Mouse (Mus musculus) heart, adult 2 months (tissue): ENCODE results near the gene Sema4f. TPM values are rescaled to one million over a fixed set of nuclear protein-coding genes. Genes with fewer than 3 reads are reported as not detected.

Source experiments
- DNase-seq, 2 experiments: peaks; one replicate each; pipeline ENCODE4 v3.0.0; 2021
- H3K27ac ChIP-seq: fragments of 200-600 bp; 2 replicates; pipeline ENCODE4 v1.8.1; 2022
- H3K27me3 ChIP-seq: fragments of 200-500 bp; 2 replicates; pipeline ENCODE4 v1.6.1; 2012; ENCODE audit warnings: mild to moderate bottlenecking, low read length, inconsistent platforms, mixed read lengths; ENCODE audit not compliant: control insufficient read depth, insufficient read depth
- H3K36me3 ChIP-seq: fragments of 200-500 bp; 2 replicates; pipeline ENCODE4 v1.6.1; 2012; ENCODE audit warnings: low read length, inconsistent platforms; ENCODE audit not compliant: control insufficient read depth, insufficient read depth
- H3K4me1 ChIP-seq: fragments of 200-500 bp; 2 replicates; pipeline ENCODE4 v1.6.1; 2011; ENCODE audit warnings: low read length; ENCODE audit not compliant: control insufficient read depth, insufficient read depth
- H3K4me3 ChIP-seq: fragments of 200-600 bp; 2 replicates; pipeline ENCODE4 v1.8.1; 2022
- H3K79me2 ChIP-seq: fragments of 200-500 bp; replicated peaks from 2 replicates; pipeline ENCODE4 v1.6.1; 2012; ENCODE audit warnings: mild to moderate bottlenecking, inconsistent platforms, low read length, moderate library complexity, mixed read lengths; ENCODE audit not compliant: control insufficient read depth, insufficient read depth
- H3K9ac ChIP-seq: fragments of 200-500 bp; 2 replicates; pipeline ENCODE4 v1.6.1; 2012; ENCODE audit warnings: low read depth, mild to moderate bottlenecking, control low read depth, inconsistent platforms, low read length, mixed read lengths
- CTCF ChIP-seq: fragments of 200-600 bp; IDR thresholded peaks from 2 replicates; pipeline ENCODE4 v1.8.1; 2022; ENCODE audit warnings: antibody characterized with exemption, mild to moderate bottlenecking, moderate library complexity
- EP300 ChIP-seq: fragments of 200-500 bp; IDR thresholded peaks from 2 replicates; pipeline ENCODE4 v1.6.1; 2011; ENCODE audit warnings: low read depth, low read length, control low read depth; ENCODE audit not compliant: insufficient read depth
- POLR2A ChIP-seq: fragments of 200-500 bp; IDR thresholded peaks from 2 replicates; pipeline ENCODE4 v1.6.1; 2011; ENCODE audit warnings: mild to moderate bottlenecking, low read depth, low read length, control low read depth; ENCODE audit not compliant: insufficient read depth
- WGBS: fragments of 180-500 bp; shearing (Covaris S2); methylation state at CpG from one replicate; pipeline ENCODE4 v1.1.7; 2018; 5-methylcytosine and 5-hydroxymethylcytosine counted together
- intact Hi-C: fragments of 180-260 bp; cut with DNase I; formaldehyde crosslinking; loops from one replicate; pipeline ENCODE4 v1.15.1; 2025
- polyA plus RNA-seq: library from polyadenylated mRNA; depleted of rRNA; stranded (reverse); fragments of >200 nt; gene quantifications from 2 replicates; pipeline ENCODE4 v1.2.3, GENCODE M21; 2012
- total RNA-seq, 2 experiments: library from RNA; stranded (reverse); gene quantifications; 2 replicates each; pipeline ENCODE4 v1.2.3; 2021

The Sema4f gene
- total and polyA plus RNA-seq, 3 experiments: 0.13 to 0.37 (median 0.18) TPM

DNA sequence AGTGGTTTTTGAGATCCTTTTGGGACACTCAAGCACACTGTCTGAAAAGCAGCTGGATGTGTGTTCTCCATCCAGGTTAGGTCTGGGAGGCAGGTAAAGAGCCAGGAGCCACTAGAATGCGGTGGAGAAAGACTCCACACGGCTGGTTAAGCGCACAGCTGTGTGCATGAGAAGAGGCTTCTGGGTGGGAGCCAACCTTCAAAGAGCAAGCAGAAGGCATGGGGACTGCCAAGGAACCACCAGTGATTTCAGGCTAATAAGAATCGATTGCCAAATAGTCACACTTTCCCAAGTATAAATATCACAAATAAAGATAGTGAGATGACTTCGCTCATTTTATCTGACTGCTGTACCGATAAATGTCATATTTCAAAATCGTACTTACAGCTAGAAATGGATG, 13.0 kb downstream of the Sema4f start:
- Histone ChIP-seq H3K27ac (no peak overlapping the region), H3K27me3 (no peaks in the 10 kb centered on the region), H3K4me3 (no peak overlapping the region), H3K36me3 (no peaks in the 10 kb centered on the region), H3K4me1 (no peaks in the 10 kb centered on the region), H3K79me2 (no peaks in the 10 kb centered on the region), H3K9ac (no peak overlapping the region)
- TF ChIP-seq POLR2A: no peak
- no peak for TF ChIP-seq CTCF
- TF ChIP-seq EP300: no peak
- DNase-seq: no peak
- WGBS: 67% methylated on average over 7 of the region's 7 CpGs
- intact Hi-C loops: no loop called here

DNA sequence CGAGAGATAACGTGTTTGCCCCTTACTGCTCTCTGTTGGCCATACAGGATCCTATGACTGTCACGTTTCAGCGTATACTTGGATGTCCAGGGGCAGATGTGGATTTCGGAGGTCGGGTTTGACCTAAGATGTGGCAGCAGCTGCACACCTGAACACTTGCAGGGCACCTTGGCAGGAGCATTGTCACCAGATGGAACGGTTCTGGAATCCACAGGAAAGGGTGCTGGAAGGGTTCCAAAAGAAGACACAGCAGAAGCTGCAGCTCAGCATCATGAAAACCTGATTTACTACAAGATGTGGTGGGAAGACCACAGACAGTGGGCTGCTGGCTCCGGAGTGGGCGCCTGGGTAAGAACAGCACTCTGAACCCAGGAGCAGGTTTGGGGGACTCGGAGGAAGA, 13.5 kb downstream of the Sema4f start:
- no peaks in the 10 kb centered on the region for H3K36me3 ChIP-seq
- H3K4me3 ChIP-seq: no peak overlapping the region
- DNase-seq: no peak
- intact Hi-C loops: no loop called here
- TF ChIP-seq EP300 (no peak), CTCF (no peak), POLR2A (no peak)
- no peaks in the 10 kb centered on the region for H3K79me2 ChIP-seq
- 67% methylated on average over 10 of the region's 10 CpGs for WGBS
- no peak overlapping the region for H3K27ac ChIP-seq
- H3K9ac ChIP-seq: no peak overlapping the region
- no peaks in the 10 kb centered on the region for H3K4me1 ChIP-seq
- H3K27me3 ChIP-seq: no peaks in the 10 kb centered on the region

DNA sequence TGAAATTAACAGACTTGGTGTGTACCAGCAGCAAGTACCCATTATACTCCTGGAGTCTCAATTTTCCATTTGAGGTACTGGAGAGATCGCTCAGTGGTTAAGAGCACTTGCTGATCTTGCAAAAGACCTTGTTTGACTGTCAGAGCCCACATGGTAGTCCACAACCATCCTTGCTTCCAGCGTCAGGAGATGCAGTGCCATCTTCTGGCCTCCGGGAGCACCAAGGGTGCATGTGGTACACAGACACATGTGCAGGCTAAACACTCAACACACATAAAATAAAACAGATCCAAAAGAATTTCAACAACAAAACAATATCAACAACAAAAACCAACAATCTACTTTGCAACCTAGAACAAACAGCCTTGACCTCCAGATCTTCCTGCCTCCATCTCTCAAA, 14.6 kb downstream of the Sema4f start:
- Histone ChIP-seq H3K4me1 (no peaks in the 10 kb centered on the region), H3K36me3 (no peaks in the 10 kb centered on the region), H3K27ac (no peak overlapping the region), H3K79me2 (no peaks in the 10 kb centered on the region), H3K4me3 (no peak overlapping the region), H3K27me3 (no peaks in the 10 kb centered on the region), H3K9ac (no peak overlapping the region)
- TF ChIP-seq EP300 (no peak), POLR2A (no peak), CTCF (no peak)
- intact Hi-C loops: no loop called here
- DNase-seq: no peak
- WGBS: 60% methylated on average over 3 of the region's 3 CpGs

DNA sequence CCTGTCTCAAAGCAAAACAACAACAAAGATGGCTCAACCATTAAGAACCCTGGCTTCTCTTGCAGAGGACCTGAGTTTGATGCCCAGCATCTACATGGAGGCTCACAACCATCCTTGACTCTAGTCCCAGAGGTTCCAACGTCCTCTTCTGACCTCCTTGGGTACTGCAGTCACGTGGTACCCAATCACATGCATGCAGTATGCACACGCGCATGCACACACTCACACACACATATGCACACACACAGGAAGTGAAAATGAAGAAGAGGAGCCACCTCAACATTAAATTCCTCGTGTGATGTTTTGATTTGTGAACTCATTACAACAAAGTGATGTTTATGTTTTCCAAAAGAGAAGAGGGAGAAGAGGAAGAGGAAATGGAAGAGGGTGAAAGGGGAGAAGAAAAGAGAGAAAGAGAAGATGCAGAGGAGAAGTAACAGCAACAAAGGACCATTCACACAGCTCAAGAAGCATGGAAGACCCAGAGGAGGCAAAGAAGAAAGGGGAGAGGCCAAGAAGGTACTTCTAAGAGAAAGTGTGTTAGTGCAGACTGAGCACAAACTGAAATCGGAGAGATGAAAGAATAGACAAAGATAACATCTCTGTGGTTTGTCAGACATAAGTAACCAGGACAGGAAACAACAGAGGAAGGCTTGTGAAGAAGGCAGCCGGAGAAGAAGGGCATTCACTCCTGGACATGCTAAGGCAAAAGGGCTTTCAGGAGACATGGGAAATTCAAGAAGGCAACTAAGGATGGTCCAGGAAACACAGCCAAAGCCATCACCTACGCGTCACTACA, 17.9 kb downstream of the Sema4f start:
- Histone ChIP-seq H3K4me1 (no peaks in the 10 kb centered on the region), H3K27me3 (no peaks in the 10 kb centered on the region), H3K27ac (no peak overlapping the region), H3K79me2 (no peaks in the 10 kb centered on the region), H3K4me3 (no peak overlapping the region), H3K36me3 (no peaks in the 10 kb centered on the region), H3K9ac (no peak overlapping the region)
- no peak for DNase-seq
- no peak for TF ChIP-seq EP300
- TF ChIP-seq CTCF: no peak
- TF ChIP-seq POLR2A: no peak
- intact Hi-C loops: no loop called here
- 60% methylated on average over 9 of the region's 9 CpGs for WGBS

DNA sequence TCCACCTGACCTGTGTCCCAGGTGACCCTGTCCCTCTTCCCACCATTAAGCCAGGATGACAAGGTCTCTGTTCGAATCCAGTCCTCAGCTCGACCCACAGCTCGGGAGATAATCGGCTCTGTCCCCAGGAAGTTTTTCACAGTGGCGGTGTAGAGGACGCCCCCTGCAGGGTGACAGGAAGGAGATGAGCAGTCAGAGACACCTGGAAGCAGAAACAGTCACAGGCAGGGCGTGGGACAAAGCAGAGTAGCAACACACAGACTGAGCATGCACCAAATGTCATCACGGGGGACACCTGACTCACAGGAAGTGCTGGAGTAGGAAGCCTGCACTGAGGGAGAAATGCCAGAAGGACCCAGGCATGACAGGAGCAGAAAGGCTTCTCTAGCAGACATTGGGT, 20.0 kb downstream of the Sema4f start:
- H3K4me1 ChIP-seq: no peaks in the 10 kb centered on the region
- H3K9ac ChIP-seq: no peak overlapping the region
- no peaks in the 10 kb centered on the region for H3K79me2 ChIP-seq
- no peaks in the 10 kb centered on the region for H3K36me3 ChIP-seq
- H3K27ac ChIP-seq: no peak overlapping the region
- WGBS: 43% methylated on average over 8 of the region's 8 CpGs
- H3K4me3 ChIP-seq: no peak overlapping the region
- no peak for DNase-seq
- H3K27me3 ChIP-seq: no peaks in the 10 kb centered on the region
- intact Hi-C loops: no loop called here
- TF ChIP-seq POLR2A: no peak
- no peak for TF ChIP-seq CTCF
- no peak for TF ChIP-seq EP300

DNA sequence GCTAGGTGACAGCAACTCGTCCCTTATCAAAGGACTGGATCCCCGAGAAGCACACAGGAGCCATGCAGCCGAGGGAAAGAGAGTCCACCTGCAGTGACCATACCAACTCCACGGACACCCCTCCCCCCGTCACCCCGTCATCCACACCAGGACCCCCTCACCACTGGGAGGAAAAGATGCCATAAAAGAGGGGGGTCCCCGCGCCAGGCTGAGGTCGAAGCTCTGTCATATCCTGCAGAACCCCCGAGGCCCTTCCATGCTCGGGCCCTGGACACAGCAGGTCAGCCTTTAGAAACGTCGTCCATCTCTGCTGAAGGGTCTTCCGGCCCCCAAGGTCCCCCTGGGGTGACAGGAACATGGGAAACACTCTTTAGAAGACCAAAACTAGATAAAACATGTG, 21.2 kb downstream of the Sema4f start:
- no peak for DNase-seq
- no peaks in the 10 kb centered on the region for H3K36me3 ChIP-seq
- no peaks in the 10 kb centered on the region for H3K79me2 ChIP-seq
- no peak overlapping the region for H3K4me3 ChIP-seq
- WGBS: 80% methylated on average over 14 of the region's 14 CpGs
- no peak for TF ChIP-seq CTCF
- TF ChIP-seq POLR2A: no peak
- TF ChIP-seq EP300: no peak
- H3K27ac ChIP-seq: no peak overlapping the region
- H3K9ac ChIP-seq: no peak overlapping the region
- H3K27me3 ChIP-seq: no peaks in the 10 kb centered on the region
- intact Hi-C loops: no loop called here
- no peaks in the 10 kb centered on the region for H3K4me1 ChIP-seq
